Mouse (Mus musculus) liver, postnatal 0 days (tissue): Measurements from ENCODE around the gene Spsb3.

Experiments used
- CTCF ChIP-seq: sonication (generic); IDR thresholded peaks from 2 replicates; pipeline ENCODE4 v1.5.1; 2016; ENCODE audit warnings: antibody characterized with exemption, low read depth
- EP300 ChIP-seq: IDR thresholded peaks from 2 replicates; pipeline ENCODE4 v1.6.1; 2016; ENCODE audit warnings: antibody characterized with exemption, low read depth, mild to moderate bottlenecking

- no peak for TF ChIP-seq CTCF
- no peak for TF ChIP-seq EP300
Observed at GRCm38 (mm10) chr17:24932431-24932830, 46.0 kb downstream of the Spsb3 start.
